Mouse (Mus musculus): Measurements from ENCODE around the gene Ccdc63. TPM values are rescaled to one million over a fixed set of nuclear protein-coding genes. Genes with fewer than 3 reads are reported as not detected.

Ccdc63 gene
- polyA plus RNA-seq, 1 experiment from 2014 or later, result 1.1 TPM

GRCm38 (mm10) chr5:122125211-122125760, 15.3 kb downstream of the Ccdc63 start:
- Histone ChIP-seq H3K36me3 (ENCODE audit: inconsistent target) (no peaks in the 10 kb centered on the region), H3K4me3 (ENCODE audit: inconsistent target) (no peak overlapping the region), H3K27ac (no peak overlapping the region), H3K79me2 (ENCODE audit: inconsistent target) (no peaks in the 10 kb centered on the region)
- WGBS (ENCODE audit: missing documents), result 57% methylated on average over 8 of the region's 8 CpGs

GRCm38 (mm10) chr5:122116243-122116642, 24.4 kb downstream of the Ccdc63 start:
- no peaks in the 10 kb centered on the region for H3K79me2 ChIP-seq (ENCODE audit: inconsistent target)
- no peak overlapping the region for H3K4me3 ChIP-seq (ENCODE audit: inconsistent target)
- no peaks in the 10 kb centered on the region for H3K36me3 ChIP-seq (ENCODE audit: inconsistent target)
- 94% methylated on average over 6 of the region's 6 CpGs for whole genome bisulfite sequencing (ENCODE audit: missing documents)
- H3K27ac ChIP-seq, result no peak overlapping the region

GRCm38 (mm10) chr5:122115266-122115763, 25.3 kb downstream of the Ccdc63 start:
- Histone ChIP-seq H3K4me3 (ENCODE audit: inconsistent target) (no peak overlapping the region), H3K79me2 (ENCODE audit: inconsistent target) (no peaks in the 10 kb centered on the region), H3K36me3 (ENCODE audit: inconsistent target) (no peaks in the 10 kb centered on the region), H3K27ac (no peak overlapping the region)
- 92% methylated on average over 9 of the region's 9 CpGs for WGBS (ENCODE audit: missing documents)

- H3K79me2 ChIP-seq (ENCODE audit: inconsistent target), result no peaks in the 10 kb centered on the region
- no peak overlapping the region for H3K27ac ChIP-seq
- no peak overlapping the region for H3K4me3 ChIP-seq (ENCODE audit: inconsistent target)
- no peaks in the 10 kb centered on the region for H3K36me3 ChIP-seq (ENCODE audit: inconsistent target)
- WGBS (ENCODE audit: missing documents), result 0% methylated on average over 2 of the region's 2 CpGs
These were observed 26.4 kb downstream of the Ccdc63 start for GRCm38 (mm10) chr5:122114176-122114575.

GRCm38 (mm10) chr5:122113450-122113849, 27.2 kb downstream of the Ccdc63 start:
- Histone ChIP-seq H3K27ac (no peak overlapping the region), H3K4me3 (ENCODE audit: inconsistent target) (no peak overlapping the region), H3K79me2 (ENCODE audit: inconsistent target) (no peaks in the 10 kb centered on the region), H3K36me3 (ENCODE audit: inconsistent target) (no peaks in the 10 kb centered on the region)
- 88% methylated on average over 5 of the region's 7 CpGs for WGBS (ENCODE audit: missing documents)

- H3K4me3 ChIP-seq (ENCODE audit: inconsistent target), result no peak overlapping the region
- no peak overlapping the region for H3K27ac ChIP-seq
- WGBS (ENCODE audit: missing documents), result 91% methylated on average over 4 of the region's 4 CpGs
- H3K79me2 ChIP-seq (ENCODE audit: inconsistent target), result no peaks in the 10 kb centered on the region
- no peaks in the 10 kb centered on the region for H3K36me3 ChIP-seq (ENCODE audit: inconsistent target)
These were observed 28.7 kb downstream of the Ccdc63 start for GRCm38 (mm10) chr5:122111933-122112248.

- no peaks in the 10 kb centered on the region for H3K79me2 ChIP-seq (ENCODE audit: inconsistent target)
- no peaks in the 10 kb centered on the region for H3K36me3 ChIP-seq (ENCODE audit: inconsistent target)
- WGBS (ENCODE audit: missing documents), result 88% methylated on average over 26 of the region's 26 CpGs
- H3K4me3 ChIP-seq (ENCODE audit: inconsistent target), result no peak overlapping the region
- H3K27ac ChIP-seq, result no peak overlapping the region
These were observed 29.3 kb downstream of the Ccdc63 start for GRCm38 (mm10) chr5:122111091-122111932.

- Histone ChIP-seq H3K4me3 (ENCODE audit: inconsistent target) (no peak overlapping the region), H3K27ac (no peak overlapping the region), H3K36me3 (ENCODE audit: inconsistent target) (no peaks in the 10 kb centered on the region), H3K79me2 (ENCODE audit: inconsistent target) (no peaks in the 10 kb centered on the region)
- WGBS (ENCODE audit: missing documents), result 97% methylated on average over 13 of the region's 13 CpGs
These were observed 30.0 kb downstream of the Ccdc63 start for GRCm38 (mm10) chr5:122110625-122111024.

- Histone ChIP-seq H3K27ac (peak overlapping the region; percentile 70), H3K4me3 (ENCODE audit: inconsistent target) (no peak overlapping the region), H3K36me3 (ENCODE audit: inconsistent target) (no peaks in the 10 kb centered on the region), H3K79me2 (ENCODE audit: inconsistent target) (no peaks in the 10 kb centered on the region)
- 56% methylated on average over 16 of the region's 16 CpGs for WGBS (ENCODE audit: missing documents)
These were observed 31.1 kb downstream of the Ccdc63 start for GRCm38 (mm10) chr5:122109325-122110060.

- Histone ChIP-seq H3K27ac (peak overlapping the region; percentile 5; the same call in 1 of the 2 replicates), H3K36me3 (ENCODE audit: inconsistent target) (no peaks in the 10 kb centered on the region), H3K4me3 (ENCODE audit: inconsistent target) (no peak overlapping the region), H3K79me2 (ENCODE audit: inconsistent target) (no peaks in the 10 kb centered on the region)
- 65% methylated on average over 6 of the region's 6 CpGs for WGBS (ENCODE audit: missing documents)
These were observed 32.5 kb downstream of the Ccdc63 start for GRCm38 (mm10) chr5:122108104-122108503.

- Histone ChIP-seq H3K27ac (no peak overlapping the region), H3K4me3 (ENCODE audit: inconsistent target) (no peak overlapping the region), H3K79me2 (ENCODE audit: inconsistent target) (no peaks in the 10 kb centered on the region), H3K36me3 (ENCODE audit: inconsistent target) (no peaks in the 10 kb centered on the region)
- WGBS (ENCODE audit: missing documents), result over 99% methylated on average over 6 of the region's 6 CpGs
These were observed 34.4 kb downstream of the Ccdc63 start for GRCm38 (mm10) chr5:122106212-122106611.

- H3K4me3 ChIP-seq (ENCODE audit: inconsistent target), result no peak overlapping the region
- H3K36me3 ChIP-seq (ENCODE audit: inconsistent target), result no peaks in the 10 kb centered on the region
- 87% methylated on average over 9 of the region's 9 CpGs for WGBS (ENCODE audit: missing documents)
- H3K79me2 ChIP-seq (ENCODE audit: inconsistent target), result no peaks in the 10 kb centered on the region
- no peak overlapping the region for H3K27ac ChIP-seq
These were observed 35.6 kb downstream of the Ccdc63 start for GRCm38 (mm10) chr5:122104981-122105380.

GRCm38 (mm10) chr5:122104201-122104600, 36.4 kb downstream of the Ccdc63 start:
- 28% methylated on average over 2 of the region's 2 CpGs for WGBS (ENCODE audit: missing documents)
- no peaks in the 10 kb centered on the region for H3K79me2 ChIP-seq (ENCODE audit: inconsistent target)
- no peaks in the 10 kb centered on the region for H3K36me3 ChIP-seq (ENCODE audit: inconsistent target)
- no peak overlapping the region for H3K27ac ChIP-seq
- H3K4me3 ChIP-seq (ENCODE audit: inconsistent target), result no peak overlapping the region

GRCm38 (mm10) chr5:122103075-122103474, 37.5 kb downstream of the Ccdc63 start:
- Histone ChIP-seq H3K79me2 (ENCODE audit: inconsistent target) (no peaks in the 10 kb centered on the region), H3K36me3 (ENCODE audit: inconsistent target) (no peaks in the 10 kb centered on the region), H3K4me3 (ENCODE audit: inconsistent target) (no peak overlapping the region), H3K27ac (no peak overlapping the region)
- WGBS (ENCODE audit: missing documents), result 6% methylated on average over 12 of the region's 12 CpGs

Measured in macrophage (primary cell).